Mouse (Mus musculus): ENCODE measurements around the gene Slc16a14. TPM values are rescaled to one million over a fixed set of nuclear protein-coding genes. Genes with fewer than 3 reads are reported as not detected.

Slc16a14 gene
- total RNA-seq, 2 experiments from 2014 or later = 27.7 to 39.1 TPM

GRCm38 (mm10) chr1:84868311-84868710 is 66.6 kb downstream of the Slc16a14 start:
- no peak for DNase-seq (ENCODE audit: low spot score in 2 of 2)

GRCm38 (mm10) chr1:84866706-84867230 is 68.2 kb downstream of the Slc16a14 start:
- DNase-seq (ENCODE audit: low spot score in 2 of 2) = no peak

GRCm38 (mm10) chr1:84866231-84866630 is 68.7 kb downstream of the Slc16a14 start:
- no peak for DNase-seq (ENCODE audit: low spot score in 2 of 2)

- no peak for DNase-seq (ENCODE audit: low spot score in 2 of 2)
Observed at GRCm38 (mm10) chr1:84864645-84865044, 70.3 kb downstream of the Slc16a14 start.

- no peak for DNase-seq (ENCODE audit: low spot score in 2 of 2)
Observed at GRCm38 (mm10) chr1:84861255-84861630, 73.7 kb downstream of the Slc16a14 start.

- DNase-seq (ENCODE audit: low spot score in 2 of 2) = no peak
Observed at GRCm38 (mm10) chr1:84860360-84861254, 74.3 kb downstream of the Slc16a14 start.

- no peak for DNase-seq (ENCODE audit: low spot score in 2 of 2)
Observed at GRCm38 (mm10) chr1:84859597-84859996, 75.3 kb downstream of the Slc16a14 start.

Other genes starting within 250 kb of the Slc16a14 start
- gene Dner, start 238.9 kb downstream of the Slc16a14 start, total RNA-seq (2021) = 100 to 1,000 TPM; 228 to 234 TPM
- 1 to 10 TPM; 1.8 to 2.2 TPM for gene Fbxo36, start 95.3 kb downstream of the Slc16a14 start, total RNA-seq (2021)
- gene Trip12, start 94.6 kb downstream of the Slc16a14 start, total RNA-seq (2021) = 100 to 1,000 TPM; 191 to 197 TPM
- not detected for gene Gm10553, start 165.0 kb upstream of the Slc16a14 start, total RNA-seq (2021)
- not detected for gene A530032D15Rik, start 174.7 kb upstream of the Slc16a14 start, total RNA-seq (2021)

Data from layer of hippocampus, postnatal 10 days (tissue).